Mouse (Mus musculus): ENCODE data around the gene Gm8113.
A peak's percentile ranks its signal among the peaks of the same experiment; 100 is the strongest.
"Not testable (repeated sequence)": the region's sequence is repeated elsewhere in the genome, so short reads cannot be mapped to it uniquely, and the experiment has no call there.

The Gm8113 gene

DNA sequence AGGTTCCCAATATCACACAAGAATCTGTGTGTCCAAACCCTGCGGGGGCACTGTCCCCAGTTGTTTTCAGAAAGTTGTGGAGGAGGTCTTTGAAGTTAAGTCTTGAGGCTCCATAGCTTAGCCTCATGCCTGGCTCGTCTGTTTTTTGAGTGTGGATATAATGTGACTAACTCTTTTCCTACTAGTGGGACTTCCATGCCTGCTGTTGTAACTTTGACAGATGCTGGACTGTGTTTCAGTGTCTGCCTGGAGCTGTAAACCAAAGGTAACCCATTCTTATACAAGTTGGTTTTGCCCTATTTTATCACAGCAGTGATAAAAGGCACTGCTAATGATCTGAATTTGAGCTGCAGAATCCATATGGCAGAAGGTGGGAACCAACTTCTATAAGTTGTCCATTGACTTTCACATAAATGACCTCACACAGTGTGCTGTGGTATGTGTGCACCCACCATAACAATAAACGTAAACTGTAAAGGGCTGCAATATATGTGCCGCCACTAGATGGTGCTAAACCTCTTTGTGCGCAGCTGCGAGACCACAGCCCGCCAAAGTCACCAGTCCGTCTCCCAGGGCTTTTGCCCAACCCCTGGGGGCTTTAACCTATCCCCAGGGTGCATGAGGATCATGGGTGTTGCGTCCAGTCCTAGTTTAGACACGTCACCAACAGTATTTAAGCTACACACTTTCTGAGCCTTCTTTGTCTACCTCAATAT lies at the start of gene Gm8113:
TSS of gene Gm8113 (plus strand) at position 703 of the 716 bp plus-strand sequence.
- DNase-seq (ENCODE audit: low read depth): peak; percentile 54

DNA sequence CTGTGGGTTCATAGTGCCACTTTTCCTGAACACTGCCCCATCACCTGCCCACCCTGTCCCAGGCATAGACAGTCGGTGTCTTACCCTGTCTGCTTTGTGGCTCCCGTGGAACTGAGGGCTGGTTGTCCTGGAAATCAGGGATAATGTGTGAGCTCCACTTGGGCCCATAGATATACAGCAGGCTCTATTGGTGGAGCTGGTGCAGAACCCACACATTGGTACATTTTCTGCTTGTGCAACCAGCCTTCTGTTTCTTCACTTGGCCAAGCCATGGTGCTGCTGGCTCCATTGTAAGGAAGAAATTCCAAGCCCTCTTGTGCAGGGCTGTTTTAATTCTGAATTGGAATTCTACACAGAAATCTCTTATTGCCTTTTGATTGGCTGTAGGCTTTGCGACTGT lies 49.8 kb upstream of the Gm8113 start, which contains the start of gene Ear1:
TSS of gene Ear1 (minus strand) at position 101 of the 400 bp plus-strand sequence.
- not testable (repeated sequence) for DNase-seq (ENCODE audit: low read depth)

GRCm38 (mm10) chr14:43877789-43878188 lies 47.4 kb upstream of the Gm8113 start:
- DNase-seq (ENCODE audit: low read depth): not testable (repeated sequence)

DNA sequence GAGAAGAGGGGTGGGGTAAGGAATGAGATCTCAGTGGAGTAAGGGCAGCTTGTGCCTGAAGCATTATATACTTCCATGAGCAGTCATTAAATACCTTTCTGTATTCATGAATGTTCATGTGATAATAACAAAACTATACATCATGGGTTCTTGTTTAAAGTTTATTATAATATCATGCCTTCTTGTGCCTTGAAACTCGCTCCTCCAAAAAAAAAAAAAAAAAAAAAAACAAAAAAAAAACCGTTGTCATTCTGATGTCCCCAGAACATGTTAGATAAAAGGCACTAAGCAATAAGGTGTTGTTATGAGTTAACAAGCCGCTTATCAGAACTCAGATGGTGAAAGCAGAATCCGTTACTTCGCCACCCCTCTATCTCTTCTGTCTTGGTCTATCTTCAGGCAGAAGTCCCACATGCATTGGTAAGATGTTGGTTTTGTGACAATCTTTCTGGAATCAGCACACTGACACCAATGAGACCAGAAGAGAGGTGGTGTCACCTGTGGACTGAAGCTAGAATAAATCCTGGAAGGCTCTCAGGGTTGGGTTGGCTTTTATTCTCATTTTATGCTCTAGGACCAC lies 45.1 kb upstream of the Gm8113 start:
- DNase-seq (ENCODE audit: low read depth): not testable (repeated sequence)

GRCm38 (mm10) chr14:43886235-43886634 lies 39.0 kb upstream of the Gm8113 start:
- DNase-seq (ENCODE audit: low read depth): not testable (repeated sequence)

DNA sequence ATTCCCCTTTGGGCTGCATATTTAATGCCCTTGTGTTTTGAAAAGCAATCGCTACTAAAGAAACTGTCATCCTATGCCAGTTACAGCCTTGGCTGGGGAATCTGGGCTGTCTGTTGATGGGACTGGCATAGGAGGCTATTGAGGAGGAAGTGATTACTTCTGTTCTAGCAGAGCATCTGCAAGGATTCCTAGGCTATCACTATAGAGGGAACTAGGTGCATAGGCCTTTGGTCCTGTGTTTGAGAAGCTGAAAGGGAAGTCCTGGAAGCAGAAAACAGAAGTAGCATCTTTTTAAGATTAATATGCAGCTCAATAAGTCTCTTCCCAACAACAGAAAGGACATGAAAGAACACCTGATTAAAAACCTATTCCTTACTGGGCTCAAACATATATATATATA lies 33.9 kb upstream of the Gm8113 start:
- DNase-seq (ENCODE audit: low read depth): not testable (repeated sequence)

- not testable (repeated sequence) for DNase-seq (ENCODE audit: low read depth)
These were observed 29.8 kb upstream of the Gm8113 start for GRCm38 (mm10) chr14:43895357-43895756.

DNA sequence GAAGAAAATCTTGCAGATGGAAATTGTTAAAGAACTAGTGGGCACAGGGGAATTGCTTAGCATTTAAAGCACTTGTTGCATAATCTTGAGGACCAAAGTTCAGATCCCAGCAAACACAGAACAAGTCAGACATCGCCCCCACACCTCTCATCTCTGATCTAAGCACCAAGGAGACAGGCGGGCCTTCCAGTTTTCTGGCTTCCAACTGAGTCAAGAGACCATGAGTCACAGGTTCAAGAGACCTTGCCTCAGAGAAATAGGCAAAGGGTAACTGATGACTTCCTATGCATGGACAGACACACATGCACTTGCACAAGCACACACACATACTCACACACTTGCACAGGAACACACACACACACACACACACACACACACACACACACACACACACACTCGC lies 26.6 kb upstream of the Gm8113 start:
- not testable (repeated sequence) for DNase-seq (ENCODE audit: low read depth)

GRCm38 (mm10) chr14:43918214-43918613 lies 7.0 kb upstream of the Gm8113 start:
- DNase-seq (ENCODE audit: low read depth): peak; percentile 0

DNA sequence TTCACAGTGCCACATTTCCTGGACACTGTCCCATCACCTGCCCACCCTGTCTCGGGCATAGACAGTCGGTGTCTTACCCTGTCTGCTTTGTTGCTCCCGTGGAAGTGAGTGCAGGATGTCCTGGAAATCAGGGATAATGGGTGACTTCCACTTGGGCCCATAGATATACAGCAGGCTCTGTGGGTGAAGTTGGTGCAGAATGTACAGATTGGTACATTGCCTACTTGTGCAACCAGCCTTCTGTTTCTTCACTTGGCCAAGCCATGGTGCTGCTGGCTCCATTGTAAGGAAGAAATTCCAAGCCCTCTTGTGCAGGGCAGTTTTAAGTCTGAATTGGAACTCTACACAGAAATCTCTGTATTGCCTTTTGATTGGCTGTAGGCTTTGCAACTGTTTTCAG lies 1.7 kb upstream of the Gm8113 start, which contains the start of gene Ear10:
TSS of gene Ear10 (minus strand) at position 101 of the 400 bp plus-strand sequence.
- not testable (repeated sequence) for DNase-seq (ENCODE audit: low read depth)

DNA sequence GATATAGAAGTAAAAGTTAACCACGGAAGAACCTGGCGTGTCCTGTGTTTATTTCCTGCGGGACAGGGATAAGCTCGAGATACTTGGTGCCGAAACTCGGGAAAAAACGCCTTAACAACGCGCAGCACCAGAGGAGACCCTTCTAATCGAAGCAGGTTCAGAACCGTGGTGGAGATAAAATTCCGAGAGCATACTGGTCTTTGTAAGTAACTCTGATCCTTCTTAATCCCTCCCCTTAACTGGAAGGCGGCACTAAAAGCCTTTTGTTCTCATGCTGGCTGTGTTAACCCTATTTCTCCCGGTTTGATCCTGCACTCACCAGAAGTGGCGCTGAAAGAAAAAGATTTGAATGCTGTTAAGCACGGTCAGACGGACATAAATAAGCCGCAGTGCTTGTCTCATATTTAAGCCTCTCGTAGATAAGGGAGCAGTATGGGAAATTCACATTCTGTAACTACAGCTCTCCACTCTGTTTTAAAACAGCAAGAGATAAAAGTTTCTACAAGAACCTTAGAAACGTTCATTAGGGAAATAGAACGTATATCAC lies 287 bp downstream of the Gm8113 start:
- DNase-seq (ENCODE audit: low read depth): peak; percentile 4

DNA sequence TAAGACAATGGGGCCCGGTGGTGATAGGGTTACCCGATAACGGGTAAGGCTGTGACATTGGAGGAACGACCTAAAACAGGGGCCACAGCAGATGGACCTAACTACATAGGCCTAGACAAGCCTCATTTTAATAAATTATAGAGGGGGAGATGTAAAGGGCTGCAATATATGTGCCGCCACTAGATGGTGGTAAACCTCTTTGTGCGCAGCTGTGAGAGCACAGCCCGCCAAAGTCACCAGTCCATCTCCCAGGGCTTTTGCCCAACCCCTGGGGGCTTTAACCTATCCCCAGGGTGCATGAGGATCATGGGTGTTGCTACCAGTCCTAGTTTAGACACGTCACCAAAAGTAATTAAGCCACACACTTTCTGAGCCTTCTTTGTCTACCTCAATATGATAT lies 7.8 kb downstream of the Gm8113 start:
- DNase-seq (ENCODE audit: low read depth): peak; percentile 25

- DNase-seq (ENCODE audit: low read depth): not testable (repeated sequence)
These were observed 8.2 kb downstream of the Gm8113 start for GRCm38 (mm10) chr14:43933399-43933798.

DNA sequence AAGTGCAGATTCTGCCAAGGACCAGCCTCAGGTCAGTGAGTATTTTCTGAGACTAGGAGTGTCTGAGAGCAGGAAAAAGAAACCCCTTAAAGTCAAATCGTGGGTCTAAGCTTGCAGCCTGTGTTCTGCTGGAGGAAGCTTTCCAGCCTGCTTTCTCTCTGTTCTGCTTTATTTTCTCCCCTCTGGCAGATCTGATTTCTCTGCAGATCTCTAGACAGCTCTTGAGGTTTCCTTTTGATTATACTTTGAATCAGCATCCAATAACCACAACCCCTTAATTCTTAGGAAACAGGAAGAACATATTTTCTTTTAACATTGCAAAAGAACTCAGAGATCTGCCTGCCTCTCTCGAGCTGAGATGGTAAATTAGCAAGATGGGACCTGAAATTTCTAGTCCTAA lies 28.2 kb downstream of the Gm8113 start:
- not testable (repeated sequence) for DNase-seq (ENCODE audit: low read depth)

DNA sequence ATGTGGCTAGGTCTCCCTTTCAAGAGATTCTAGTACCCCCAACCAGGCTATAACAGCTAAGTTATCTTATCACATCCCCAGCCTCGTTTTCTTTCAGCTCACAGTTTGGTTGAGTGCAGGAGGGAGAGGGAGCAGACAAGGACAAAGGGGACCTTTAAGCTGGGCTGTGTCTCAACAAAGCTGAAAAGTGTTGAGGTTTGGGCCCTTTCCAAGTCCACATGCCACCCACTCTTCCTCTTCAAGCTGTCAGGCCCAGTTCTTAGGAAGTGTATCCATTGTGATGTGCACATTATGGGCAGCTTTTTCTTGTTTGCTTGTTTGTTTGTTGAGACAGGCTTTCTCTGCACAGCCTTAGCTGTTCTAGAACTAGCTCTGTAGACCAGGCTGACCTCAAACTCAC lies 29.9 kb downstream of the Gm8113 start:
- DNase-seq (ENCODE audit: low read depth): not testable (repeated sequence)

DNA sequence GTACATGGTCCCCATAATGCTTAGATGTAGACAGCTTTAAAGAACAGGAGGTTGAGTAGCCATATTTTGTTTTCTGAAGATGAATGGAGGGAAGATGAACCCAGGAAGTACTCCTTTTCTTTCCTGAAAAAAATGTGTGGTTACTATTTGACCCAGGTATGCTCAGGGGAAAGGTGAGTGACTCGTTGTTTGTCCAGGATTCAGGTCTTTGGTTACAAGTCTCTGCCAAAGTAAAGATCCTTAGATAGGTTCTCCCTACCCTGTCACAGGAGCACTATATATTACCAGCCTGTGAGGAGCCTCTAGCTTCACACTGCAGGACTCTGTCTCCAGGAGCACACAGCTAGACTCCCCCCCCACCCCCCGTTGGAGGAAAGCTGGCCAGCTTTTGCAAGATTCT lies 31.6 kb downstream of the Gm8113 start, which contains the start of gene Ang5:
TSS of gene Ang5 (plus strand) at position 301 of the 400 bp plus-strand sequence.
- DNase-seq (ENCODE audit: low read depth): not testable (repeated sequence)
